Mouse (Mus musculus): ENCODE data around the gene Nmnat3.

The Nmnat3 gene

GRCm38 (mm10) chr9:98311316-98311965, 24.2 kb downstream of the Nmnat3 start:
- no peak for DNase-seq (ENCODE audit: low spot score)

DNA sequence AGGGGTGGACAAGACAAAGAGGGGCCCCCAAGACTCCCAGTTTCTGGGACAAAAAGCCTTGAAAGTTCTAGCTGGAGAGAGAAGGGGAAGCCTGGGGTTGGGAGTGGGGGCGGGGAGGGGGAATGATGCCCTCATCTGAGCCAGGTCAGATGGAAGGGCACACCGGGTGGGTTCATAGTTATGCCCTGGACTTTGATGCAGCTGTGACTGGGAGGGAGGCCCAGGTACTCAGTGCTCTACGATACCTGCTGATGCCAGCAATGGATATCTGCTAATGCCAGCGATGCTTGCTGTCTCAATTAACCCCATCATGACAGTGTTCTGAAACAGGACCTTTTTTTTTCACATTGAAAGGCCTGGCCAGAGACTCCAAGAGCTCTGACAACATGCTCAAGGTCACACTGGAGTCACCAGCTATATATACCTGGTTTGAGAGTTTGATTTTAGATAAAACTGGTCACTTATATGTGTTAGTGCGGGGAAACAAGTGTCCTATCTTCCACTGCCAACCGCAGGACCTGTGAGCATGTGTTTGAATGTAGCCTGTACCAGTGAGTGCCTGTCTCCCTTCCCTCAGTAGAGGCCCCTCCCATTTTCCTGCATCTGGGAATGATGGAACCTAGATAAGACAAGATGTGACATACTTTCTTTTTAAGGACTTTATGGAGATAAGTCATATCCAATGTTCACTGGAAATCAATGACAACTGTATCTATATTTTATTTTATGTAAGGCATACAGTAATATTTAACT, 25.6 kb downstream of the Nmnat3 start:
- DNase-seq (ENCODE audit: low spot score), result no peak

- no peak for DNase-seq (ENCODE audit: low spot score)
Observed at GRCm38 (mm10) chr9:98313587-98313986, 26.4 kb downstream of the Nmnat3 start.

DNA sequence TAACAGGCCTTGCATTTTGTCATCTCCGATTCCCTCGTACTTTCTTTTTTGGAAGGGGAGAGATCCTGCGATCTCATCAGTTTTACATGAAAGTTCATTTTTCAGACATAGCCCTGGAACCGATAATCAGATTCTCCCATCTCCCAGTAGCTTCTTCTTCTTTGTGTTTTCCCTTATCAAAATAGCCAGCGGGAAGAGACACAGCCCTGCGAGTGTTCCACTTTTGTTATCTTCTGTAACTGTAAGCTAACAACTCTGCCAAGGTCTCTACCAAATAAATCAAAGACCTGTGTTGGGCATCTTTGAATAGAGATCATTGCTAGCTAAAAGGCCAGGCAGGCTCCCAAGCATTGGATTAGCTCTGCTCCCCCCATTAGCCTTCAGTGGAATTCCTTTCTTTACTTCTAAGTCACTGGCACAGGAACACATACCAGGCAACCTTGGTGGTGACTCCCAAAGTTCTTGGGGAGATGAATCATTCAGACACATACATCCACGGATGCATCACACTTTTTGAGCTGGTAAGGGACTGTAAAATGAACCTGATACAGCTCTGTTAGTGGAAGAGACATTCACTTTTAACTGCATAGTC, 26.9 kb downstream of the Nmnat3 start:
- DNase-seq (ENCODE audit: low spot score), result no peak

DNA sequence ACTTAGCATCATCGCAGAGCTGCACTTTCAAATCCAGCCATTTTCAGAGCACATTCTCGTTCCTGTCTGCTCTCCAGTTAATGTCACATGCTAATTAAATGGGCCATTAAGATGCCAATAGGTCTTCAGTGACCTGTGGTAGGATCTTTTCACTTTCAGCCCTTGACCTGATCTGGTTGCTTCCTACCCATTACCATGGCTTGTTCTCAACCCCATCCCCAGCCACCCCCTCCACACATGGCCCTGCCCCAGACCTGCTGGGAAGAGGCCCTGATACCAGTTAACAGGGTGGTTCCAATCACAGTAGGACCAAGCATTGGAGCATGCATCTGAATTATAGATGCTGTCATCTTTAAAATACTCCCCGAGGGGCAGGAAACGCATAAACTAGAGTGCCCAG, 30.7 kb downstream of the Nmnat3 start:
- DNase-seq (ENCODE audit: low spot score), result no peak

DNA sequence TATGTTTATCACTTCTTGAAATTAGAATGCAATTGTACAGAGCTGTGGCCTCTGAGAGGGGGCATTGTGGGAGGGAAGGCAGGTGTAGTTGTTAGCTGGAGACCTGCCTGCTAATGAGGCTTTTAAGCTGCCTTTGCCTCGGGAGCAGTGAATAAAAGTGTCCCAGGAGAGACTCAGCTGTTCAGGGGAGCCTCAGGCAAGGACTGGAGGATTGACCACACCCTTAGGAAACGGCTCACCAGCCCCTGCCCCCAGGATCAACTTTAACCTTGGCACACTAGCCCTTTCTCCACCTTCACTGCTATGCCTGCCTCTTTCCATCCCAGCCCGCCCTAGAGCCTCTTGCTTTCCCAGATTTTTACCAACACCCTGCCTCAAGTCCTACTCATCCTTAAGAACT, 31.6 kb downstream of the Nmnat3 start:
- no peak for DNase-seq (ENCODE audit: low spot score)

DNA sequence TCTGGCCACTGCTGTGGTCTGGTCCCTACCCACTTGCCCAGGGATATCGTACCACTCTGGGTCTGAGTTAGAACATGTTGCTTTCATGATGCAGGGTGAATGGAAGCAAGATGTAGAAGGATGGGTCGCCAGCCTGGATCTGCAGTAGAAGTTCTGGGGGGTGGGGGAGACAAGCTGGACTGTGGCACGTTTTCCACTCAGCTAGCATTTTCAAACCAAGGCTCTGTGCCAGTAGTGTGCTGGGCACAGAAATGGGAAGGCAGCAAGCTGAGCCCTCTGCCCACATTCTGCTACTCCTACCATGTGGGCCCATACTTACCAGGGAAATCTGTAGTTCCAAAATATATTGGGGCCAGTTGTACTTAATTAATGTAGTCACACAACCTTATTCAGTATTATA, 33.5 kb downstream of the Nmnat3 start:
- no peak for DNase-seq (ENCODE audit: low spot score)

DNA sequence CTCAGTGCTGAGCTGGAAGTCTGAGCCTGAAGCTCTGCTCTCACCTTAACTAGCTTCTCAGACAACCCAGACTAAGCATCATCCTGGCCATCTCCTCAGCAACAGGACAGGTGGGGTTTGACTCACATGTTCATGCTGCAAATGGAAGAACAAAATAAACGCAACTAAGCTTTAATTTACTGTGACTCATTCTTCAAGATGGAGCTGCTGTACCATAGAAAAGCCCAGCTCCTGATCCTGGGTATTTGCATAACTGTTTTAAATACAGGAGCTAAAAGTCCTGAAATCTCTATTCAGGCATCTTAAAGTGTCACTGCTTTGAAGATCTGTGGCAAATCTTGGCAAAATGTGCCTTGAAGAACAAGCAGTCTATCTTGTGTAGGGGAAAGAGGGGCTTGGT, 38.9 kb downstream of the Nmnat3 start:
- DNase-seq (ENCODE audit: low spot score), result no peak

DNA sequence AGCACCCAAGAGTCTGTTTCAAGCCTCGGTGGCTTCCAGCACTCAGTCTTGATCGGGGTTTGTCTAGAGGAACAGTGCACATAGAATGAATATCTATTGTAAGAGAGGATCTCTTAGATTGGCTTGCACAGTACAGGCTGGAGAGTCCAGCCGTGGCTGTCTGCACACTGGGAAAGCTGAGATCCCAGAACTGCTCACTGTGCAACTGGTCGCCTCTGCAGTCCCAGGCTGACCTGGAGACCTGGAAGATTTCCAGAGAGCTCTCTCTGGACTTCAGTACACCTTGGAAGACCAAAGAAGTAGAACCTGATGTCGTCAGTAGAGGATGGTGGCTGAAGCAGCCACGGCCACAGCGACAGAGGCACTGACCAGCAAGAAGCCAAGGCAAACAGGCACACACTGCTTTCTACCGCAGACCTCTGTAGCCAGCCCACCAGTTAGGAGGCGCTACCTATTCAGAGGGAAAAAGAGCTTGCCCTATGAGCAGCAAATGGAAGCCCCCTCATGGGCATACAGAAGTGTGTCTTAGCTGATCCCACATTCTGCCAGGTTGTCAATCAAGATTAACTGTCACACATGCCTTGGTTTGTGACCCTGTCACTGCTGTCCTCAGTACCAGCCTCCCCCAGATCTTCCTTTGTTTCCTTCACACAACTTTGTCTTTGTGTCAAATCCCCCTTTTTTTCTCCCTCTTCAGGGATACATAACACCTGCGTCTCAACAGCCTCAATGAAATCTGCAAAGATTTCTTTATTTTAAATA, 41.4 kb downstream of the Nmnat3 start:
- no peak for DNase-seq (ENCODE audit: low spot score)

DNA sequence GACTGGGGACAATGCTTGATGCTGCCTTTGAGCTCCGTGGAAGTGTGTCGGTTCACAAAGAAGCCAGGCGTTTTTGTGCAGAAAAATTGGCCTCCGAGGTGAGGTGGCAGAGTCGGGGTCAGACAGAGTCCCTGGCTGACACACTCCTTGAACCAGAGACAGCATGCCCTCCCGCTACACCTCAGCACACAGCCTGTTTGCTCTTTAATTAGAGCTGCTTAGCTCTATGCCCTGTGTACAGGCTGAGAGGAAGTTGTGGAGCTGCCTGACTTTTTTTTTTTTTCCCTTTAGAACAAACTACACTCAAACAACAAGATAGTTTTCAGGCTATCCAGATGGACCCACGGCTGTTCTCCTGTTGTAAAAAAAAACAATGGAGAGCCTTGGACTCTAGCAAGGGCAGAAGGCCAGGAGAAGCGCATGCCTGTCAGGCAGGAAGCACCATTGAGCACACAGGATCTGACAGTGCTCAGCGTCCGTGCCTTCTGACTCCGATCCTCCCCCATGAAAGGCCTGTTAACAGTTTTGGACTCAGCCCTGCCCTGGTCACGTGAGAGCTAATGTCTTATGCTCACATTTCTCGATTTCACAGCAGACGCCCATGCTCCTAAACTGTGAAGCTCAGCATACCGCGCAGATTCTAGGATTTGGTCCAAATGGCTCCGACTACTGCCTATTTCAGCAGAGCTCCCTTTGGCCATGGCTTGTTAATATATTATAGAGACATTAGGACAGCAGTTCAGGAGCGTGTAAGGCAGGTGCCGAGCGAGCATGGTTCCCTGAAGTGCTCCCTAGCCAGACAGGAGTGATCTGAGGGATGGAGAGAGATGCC, 42.3 kb downstream of the Nmnat3 start:
- peak; percentile 52 for DNase-seq (ENCODE audit: low spot score)

GRCm38 (mm10) chr9:98333219-98333754, 46.1 kb downstream of the Nmnat3 start:
- no peak for DNase-seq (ENCODE audit: low spot score)

DNA sequence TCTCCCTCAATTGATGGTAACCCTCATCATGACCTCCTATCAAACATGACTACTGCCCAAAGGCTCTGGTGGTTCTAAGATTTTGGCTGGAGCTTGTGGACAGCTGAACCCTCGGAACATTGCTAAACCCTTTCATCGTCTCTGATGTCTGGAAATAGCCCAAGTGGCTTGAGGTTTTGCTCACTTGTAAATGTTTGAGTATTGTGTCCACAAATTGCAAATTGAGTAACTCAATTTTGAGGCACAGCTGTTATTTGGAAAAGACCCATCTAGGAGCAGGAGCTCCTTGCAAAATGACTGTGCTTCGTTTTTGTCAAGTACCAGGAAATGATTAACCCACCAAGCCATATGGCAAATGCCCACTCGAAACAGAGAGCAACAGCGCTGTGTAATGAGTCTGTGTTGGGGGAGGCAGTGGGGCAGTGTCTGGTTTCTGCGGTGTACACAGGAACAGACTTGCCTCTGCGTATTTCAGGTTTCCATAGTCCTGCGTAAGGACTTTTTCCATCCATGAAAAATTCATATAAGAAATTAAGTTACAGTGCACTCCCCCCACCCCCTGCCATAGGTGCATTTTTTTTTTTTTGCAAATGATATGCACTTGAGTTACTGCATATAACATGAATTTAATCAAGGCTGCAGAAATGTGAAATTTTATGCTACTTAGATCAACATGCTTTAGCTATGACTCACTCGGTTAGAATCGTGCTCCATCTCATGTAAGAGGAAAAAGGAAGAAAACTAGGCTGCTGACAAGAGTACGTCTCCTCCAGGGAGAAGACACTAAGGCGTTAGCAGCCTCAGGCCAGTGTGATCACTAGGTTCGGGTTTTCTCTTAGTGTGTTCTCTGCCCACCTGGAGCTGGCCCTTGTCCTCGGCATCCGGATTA, 50.9 kb downstream of the Nmnat3 start:
- peak; percentile 19 for DNase-seq (ENCODE audit: low spot score)

GRCm38 (mm10) chr9:98339971-98340370, 52.7 kb downstream of the Nmnat3 start:
- DNase-seq (ENCODE audit: low spot score), result no peak

DNA sequence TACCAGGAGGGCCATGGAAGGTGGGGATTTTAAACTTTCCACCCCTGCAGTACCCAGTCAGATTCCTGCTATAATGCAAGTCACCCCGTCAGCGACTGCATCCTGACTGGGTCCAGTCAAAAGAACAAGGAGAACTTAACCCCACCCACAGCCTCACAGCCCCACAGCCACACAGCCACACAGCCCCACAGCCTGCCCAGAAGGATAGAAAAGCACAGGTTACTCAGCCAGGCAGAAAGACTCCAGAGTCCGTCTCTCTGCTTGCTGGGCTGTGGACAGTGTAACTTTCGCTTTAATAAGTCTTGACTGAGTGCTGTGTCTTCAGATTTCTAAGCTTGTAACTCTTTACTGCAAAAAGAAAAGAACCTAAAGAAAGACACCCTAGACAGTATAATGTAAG, 53.2 kb downstream of the Nmnat3 start:
- DNase-seq (ENCODE audit: low spot score), result no peak

DNA sequence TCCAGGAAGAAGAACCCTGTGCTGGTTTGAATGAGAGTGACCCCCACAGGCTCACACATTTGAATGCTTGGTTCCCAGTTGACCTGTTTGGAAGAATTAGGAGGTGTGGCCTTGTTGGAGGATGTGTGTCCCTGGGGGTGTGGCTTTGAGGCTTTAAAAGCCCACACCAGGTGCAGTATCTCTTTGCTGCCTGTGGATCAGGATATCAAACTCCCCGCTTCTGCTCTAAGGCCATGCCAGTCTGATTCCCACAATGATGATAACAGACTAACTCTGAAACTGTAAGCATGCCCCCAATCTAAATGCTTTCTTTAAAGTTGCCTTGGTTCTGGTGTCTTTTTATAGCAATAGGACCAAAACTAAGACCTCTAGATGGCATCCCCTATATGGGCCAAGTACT, 58.6 kb downstream of the Nmnat3 start:
- DNase-seq (ENCODE audit: low spot score), result no peak

DNA sequence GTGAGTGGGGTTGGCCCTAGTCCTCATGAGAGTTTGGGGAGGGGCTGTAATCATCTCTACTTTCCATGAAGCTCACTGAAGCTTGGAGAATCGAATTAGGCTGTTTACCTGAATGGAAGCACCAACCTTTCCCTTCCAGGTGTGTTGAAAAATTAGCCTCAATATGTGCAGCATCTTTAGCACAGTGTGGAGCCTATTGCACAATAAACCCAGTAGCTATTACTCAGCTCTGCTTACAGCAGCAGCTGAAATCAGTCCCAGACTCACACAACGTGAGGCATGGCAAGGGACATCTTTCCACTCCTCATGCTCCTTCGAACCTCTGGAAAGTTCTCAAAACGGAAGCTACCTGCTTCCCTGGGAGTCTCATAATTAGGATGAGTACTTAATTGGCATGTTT, 59.0 kb downstream of the Nmnat3 start:
- DNase-seq (ENCODE audit: low spot score), result no peak

DNA sequence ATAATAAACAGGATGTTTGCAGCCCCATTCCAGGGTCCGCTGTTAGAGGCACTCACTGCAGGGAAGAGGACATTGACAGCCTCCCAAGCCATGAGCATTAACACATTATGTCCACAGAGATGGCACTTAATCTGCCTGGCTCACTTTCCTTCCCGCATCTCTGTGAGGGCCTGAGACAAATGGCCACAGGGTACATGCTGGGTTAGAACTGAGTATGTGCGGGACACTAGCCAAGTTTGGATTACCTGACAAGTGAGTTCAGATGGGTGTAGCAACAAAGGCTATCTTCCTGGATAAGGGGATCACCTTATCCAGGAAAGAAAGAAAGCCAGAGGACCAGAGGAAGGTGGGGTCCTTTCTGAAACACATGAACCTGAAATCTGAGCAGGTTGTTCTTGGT, 59.8 kb downstream of the Nmnat3 start:
- DNase-seq (ENCODE audit: low spot score), result no peak

GRCm38 (mm10) chr9:98350318-98351144, 63.3 kb downstream of the Nmnat3 start:
- DNase-seq (ENCODE audit: low spot score), result no peak

GRCm38 (mm10) chr9:98352332-98352731, 65.1 kb downstream of the Nmnat3 start:
- DNase-seq (ENCODE audit: low spot score), result no peak

DNA sequence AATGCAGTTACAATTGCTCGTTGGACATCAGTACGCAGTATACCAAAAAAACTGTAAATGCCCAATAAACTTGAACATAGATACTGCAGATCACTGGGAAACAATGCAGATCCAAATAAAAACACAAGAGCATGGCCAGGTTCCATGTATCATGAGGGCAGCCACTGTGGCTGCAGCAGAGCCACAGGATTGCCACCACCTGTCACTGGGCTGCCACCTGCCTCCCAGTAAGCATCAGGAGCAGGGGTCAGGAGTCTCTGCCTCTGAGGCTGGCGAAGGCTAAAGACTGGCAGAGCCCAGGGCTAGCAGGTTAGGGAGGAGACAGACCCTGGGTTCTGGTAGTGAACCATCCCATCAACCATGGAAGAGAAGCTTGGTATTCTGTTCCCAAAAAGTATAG, 67.7 kb downstream of the Nmnat3 start:
- DNase-seq (ENCODE audit: low spot score), result no peak
